Mouse (Mus musculus): ENCODE results near the gene Smad3.

The Smad3 gene

DNA sequence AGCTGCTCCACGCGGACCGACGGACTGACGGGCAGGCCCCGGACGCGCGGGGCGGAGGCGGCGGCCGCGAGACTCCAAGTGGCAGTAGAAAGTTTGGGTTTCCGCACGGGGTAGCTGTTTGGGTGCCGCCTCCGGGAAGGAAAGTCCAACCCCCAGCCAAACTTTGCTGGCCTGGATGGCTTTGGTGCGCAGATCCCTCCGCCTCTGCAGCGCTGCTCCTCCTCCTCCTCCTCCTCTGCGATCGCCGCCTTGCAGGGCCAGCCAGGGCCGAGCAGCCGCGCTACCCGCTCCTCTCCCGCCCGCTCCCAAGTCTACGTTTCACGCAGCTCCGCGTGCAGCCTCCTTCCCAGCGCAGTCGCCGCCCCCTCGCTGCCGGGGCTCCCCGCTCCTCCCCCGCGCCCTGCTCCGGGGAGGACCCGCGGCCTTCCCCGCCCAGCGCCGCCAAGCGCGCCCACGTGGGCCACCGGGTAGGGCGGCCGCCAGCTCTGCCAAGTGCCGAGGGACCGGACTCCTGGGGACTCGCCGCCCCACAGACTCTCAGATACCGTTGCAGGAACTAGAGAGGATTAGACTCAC is at the start of gene Smad3:
Smad3 (minus strand) TSS at position 130 of the 576 bp plus-strand sequence.
- peak; percentile 85 to 89 for DNase-seq (ENCODE audit: low spot score in 2 of 2)

DNA sequence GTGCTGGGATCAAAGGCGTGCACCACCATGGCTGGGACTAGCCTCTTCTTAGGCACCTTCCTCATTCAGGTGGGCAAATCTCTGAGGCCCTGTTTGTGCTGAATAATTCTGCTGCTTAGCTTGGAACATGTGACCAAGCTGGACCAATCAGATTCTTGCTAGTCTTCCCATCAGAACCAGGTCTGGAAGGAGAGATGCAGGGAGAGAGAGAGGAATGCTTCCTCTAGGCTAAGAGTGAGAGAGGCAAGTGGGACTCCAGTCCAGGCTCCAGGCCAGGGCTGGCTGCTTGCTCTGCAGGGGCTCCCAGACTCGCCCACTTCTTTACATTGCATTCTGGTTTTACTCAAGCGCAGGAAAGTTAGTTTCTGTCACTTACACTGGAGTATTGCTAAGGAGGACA is 47.1 kb upstream of the Smad3 start:
- DNase-seq (ENCODE audit: low spot score in 2 of 2), result no peak

GRCm38 (mm10) chr9:63803181-63803591 is 45.4 kb upstream of the Smad3 start:
- no peak for DNase-seq (ENCODE audit: low spot score in 2 of 2)

DNA sequence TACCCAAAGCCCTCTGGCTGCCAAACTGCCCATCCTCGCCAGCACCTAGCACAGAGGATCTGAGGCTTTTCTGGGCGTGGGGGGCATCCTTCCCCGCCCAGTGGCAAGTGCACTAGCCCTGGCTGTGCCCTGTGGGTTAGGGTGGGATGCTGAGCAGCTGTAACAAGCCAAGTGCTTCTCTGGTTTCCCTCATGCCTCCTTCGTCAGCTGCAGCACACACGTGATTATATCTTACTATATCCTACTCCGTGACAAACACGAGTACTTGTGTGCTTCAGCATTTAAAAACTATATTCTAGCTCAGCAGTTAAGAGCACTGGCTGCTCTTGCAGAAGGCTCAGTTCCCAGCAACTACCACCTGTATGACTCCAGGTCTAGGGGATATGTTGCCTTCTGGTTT is 44.7 kb upstream of the Smad3 start:
- peak in 1 of 2 experiments; percentile 42 for DNase-seq (ENCODE audit: low spot score in 2 of 2)

DNA sequence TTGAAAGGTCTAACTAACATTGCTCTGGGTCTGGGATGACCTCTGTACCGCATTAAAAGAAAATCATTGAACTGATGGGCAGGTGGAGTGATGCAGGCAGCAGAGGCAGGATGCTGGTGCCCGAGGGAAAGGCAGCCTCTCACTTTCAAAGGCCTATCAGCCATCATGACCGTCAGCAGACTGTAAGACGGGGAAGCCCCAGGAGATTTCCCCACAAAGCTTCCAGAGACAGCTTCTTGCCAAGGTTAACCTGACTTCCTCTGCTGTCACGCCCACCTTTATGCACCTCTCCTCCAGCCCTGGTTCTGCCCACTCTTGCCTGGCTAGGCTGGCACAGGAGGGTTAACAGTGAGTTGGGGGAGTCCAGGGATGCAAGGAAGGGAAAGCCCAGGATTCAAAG is 44.3 kb upstream of the Smad3 start:
- DNase-seq (ENCODE audit: low spot score in 2 of 2), result no peak

DNA sequence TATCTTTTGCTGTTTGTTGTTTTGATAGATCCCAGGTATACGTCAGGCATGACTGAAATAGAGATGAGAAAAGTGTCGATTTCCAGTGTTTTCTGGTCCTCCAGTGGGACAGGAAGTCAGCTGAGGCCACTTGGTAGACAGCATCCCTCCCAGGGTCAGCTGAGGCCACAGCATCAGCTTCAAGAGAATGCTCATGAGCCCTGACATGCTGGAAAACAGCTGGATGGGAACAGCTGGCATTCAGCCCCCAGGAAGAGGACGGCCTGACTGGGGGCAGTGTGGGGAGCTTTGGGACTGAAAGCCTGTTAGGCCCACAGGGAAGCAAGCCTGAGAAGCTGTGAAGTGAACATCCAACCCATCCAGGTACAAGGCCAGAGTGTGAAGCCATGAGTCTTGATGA is 38.6 kb upstream of the Smad3 start:
- no peak for DNase-seq (ENCODE audit: low spot score in 2 of 2)

GRCm38 (mm10) chr9:63793731-63794495 is 36.1 kb upstream of the Smad3 start:
- DNase-seq (ENCODE audit: low spot score in 2 of 2), result peak; percentile 86 to 91

DNA sequence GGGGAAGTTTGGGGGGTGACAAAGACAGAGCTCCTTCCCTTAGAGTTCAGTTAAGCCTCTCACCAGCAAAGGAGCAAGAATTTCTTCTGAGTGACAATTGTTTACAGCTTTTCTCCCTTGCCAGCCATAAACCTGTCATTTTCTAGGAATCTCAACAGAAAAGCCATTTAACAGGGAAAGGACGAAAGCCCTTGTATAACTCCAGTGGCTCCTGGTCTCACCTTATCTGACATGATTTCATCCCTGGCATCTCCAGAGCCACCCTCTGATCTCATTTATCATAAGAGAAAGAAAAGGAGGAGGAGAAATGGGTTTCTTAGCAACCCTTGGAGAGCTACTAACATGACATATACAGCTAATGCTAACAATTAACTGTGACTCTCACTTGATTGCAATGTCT is 33.9 kb upstream of the Smad3 start:
- DNase-seq (ENCODE audit: low spot score in 2 of 2), result no peak

DNA sequence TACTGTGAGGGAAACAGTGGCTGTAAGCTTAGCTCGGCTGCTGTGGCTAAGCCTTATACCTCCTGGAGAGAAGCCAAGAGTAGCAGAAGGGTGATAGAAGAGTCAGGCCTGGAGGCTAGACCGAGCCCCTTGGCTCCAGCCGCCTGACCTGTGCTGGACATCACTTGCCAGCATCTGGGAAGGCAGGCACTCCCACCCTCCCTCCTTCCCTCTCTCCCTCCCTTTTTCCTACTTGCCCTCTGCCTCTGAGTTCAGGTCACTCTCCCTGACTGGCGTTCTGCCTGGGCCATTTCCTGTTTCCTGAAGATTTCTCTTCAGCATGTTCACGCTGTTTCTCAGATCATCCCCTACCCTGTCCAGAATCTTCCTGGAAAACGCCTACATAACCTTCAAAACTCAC is 33.5 kb upstream of the Smad3 start:
- no peak for DNase-seq (ENCODE audit: low spot score in 2 of 2)

DNA sequence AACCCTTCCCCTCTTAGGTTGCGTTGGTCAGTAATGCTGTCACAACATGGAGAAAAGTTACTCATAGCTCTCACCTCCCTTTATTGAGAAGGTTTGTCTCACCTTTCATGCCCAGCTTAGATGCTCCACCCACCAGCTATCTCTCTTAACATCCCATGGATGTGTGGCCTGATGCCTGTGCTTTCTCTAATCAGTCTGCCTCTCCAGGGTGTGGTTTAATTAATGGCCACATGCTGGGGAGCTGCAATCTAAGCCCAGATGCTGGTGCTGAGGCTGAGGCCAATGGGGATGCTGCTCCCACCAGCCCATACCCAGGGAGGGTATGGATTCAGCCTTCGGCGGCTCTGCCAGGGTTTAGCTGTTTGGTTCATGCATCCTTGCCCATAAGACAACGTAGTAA is 32.4 kb upstream of the Smad3 start:
- DNase-seq (ENCODE audit: low spot score in 2 of 2), result no peak

DNA sequence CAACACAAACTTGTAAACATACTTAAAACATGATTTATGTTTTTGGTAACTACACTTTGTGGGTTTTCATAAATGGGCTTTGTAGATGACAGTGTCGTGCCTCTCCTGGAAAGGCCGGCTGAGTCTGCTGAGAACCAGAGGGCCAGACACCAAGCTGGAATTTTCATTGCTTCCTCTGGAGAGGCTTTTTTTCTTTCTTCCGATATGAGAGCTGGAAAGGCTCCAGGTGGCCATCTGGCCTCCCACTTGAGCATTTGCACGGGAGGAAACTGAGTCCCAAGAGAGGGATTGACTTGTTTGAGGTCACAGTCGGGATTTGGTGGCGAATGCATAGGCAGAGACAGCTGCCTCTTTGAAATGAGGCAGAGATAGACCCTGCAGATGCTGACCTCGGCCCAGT is 31.6 kb upstream of the Smad3 start:
- no peak for DNase-seq (ENCODE audit: low spot score in 2 of 2)

DNA sequence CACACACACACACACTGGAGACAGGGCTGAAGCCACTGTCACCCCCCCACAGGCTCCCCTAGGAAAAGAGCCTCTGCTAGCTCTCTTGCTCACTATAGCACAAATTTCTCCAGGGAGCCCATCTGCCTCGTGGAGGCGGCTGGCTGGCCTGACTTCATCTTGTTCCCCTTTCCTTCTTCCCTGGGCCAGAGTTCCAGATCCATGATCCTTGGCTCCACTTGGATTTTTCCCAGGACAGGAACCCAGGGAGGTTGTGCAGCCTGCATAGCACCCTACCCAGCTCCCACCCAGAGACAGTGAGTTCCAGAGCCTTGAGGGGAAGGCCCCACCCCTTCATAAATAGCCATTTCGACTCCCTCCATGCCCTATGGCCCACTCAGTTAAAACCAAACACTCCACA is 29.8 kb upstream of the Smad3 start:
- DNase-seq (ENCODE audit: low spot score in 2 of 2), result no peak

DNA sequence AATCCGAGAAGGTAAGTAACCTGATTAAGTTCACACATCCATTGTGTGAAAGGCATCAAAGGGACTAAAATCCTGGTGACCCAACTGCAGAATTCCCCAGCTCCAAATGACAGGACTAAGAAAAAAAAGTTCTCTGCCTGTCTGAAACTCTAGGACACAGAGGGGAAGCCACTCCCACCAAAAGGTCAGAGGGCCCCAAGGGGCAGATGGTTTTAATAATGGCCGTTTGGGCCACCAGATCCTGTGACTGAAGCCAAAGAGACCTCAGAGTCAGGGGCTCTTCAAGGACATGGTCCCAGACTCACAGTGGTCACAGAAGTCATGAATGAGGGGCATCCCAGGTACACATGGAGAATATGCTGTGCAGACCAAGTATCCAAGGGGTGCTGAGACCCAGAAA is 29.3 kb upstream of the Smad3 start:
- DNase-seq (ENCODE audit: low spot score in 2 of 2), result no peak

- DNase-seq (ENCODE audit: low spot score in 2 of 2), result no peak
Observed at GRCm38 (mm10) chr9:63786026-63786670, 28.4 kb upstream of the Smad3 start.

GRCm38 (mm10) chr9:63785492-63785891 is 27.7 kb upstream of the Smad3 start:
- no peak for DNase-seq (ENCODE audit: low spot score in 2 of 2)

DNA sequence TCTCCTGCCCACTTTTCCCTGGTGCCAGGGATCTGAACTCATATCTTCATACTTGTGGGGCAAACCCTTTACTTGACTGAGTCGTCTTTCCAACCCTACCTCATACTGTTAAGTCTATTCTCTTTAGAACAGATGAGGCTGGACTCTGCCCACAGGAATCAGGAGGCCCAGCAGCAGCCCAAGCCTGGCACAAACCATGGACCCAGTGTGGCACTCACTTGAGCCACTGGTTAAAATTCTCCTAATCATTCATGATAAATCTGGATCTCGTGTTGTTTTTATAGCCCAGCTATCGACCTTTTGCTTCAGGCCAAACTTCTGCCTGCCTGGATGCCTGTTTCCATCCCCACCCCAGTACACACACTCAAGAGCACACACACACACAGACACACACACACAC is 26.8 kb upstream of the Smad3 start:
- DNase-seq (ENCODE audit: low spot score in 2 of 2), result no peak

GRCm38 (mm10) chr9:63782744-63783143 is 24.9 kb upstream of the Smad3 start:
- no peak for DNase-seq (ENCODE audit: low spot score in 2 of 2)

- no peak for DNase-seq (ENCODE audit: low spot score in 2 of 2)
Observed at GRCm38 (mm10) chr9:63781714-63782464, 24.1 kb upstream of the Smad3 start.

- peak; percentile 87 to 94 for DNase-seq (ENCODE audit: low spot score in 2 of 2)
Observed at GRCm38 (mm10) chr9:63779950-63780887, 22.4 kb upstream of the Smad3 start.

- no peak for DNase-seq (ENCODE audit: low spot score in 2 of 2)
Observed at GRCm38 (mm10) chr9:63776735-63777134, 18.9 kb upstream of the Smad3 start.

DNA sequence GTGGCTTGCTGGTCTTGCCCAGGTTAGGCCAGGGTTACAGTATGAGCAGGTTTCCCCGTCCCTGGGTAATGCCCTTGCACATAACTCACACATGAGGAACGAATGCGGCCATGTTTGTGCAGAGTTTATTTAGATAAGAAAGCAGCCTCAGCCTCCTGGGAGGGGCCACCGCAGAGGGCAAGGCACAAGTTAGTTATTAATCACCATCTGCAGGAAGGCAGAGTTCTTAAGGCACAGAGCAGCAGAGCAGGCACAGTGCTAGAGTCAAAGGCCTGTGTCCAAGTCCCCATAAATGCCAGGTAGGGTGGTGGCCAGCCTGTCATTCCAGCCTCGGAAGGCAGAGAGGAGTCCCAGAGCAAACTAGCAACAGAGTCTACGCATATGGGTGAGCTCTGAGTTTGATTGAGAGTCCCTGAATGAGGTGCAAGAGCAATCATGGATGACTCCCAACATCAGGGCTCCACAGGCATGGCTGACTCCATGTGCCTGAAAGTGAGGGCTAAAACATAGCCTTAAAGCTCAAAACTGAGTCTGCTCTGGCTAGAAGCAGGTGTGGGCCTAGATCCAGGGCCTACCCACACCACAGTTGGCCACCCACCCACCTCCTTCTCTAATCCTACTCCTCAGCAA is 17.2 kb upstream of the Smad3 start:
- no peak for DNase-seq (ENCODE audit: low spot score in 2 of 2)
